ENCODE assay signal across 8 mouse cellular contexts in genomic region chr13:111977769-111978674, GRCm38 (mm10).
DNase-seq lines count a peak whose midpoint lies in the region; ATAC-seq and TF ChIP-seq lines count a peak whose summit lies in the region.

No protein-coding gene starts in this region.

- no peak overlapping the region for H3K9ac ChIP-seq in intestine, embryonic 16.5 days (ENCODE audit: low read depth, low read length)
- H3K9ac ChIP-seq in intestine, postnatal 0 days (ENCODE audit: low read depth, low read length): no peak overlapping the region
- H3K9ac ChIP-seq in liver, embryonic 12.5 days: 0 out of 2 replicates have a peak overlapping the region, but pooled peaks have one; percentile 30
- H3K9ac ChIP-seq in heart, embryonic 11.5 days (ENCODE audit: low read depth, low read length): no peak overlapping the region

- no peak overlapping the region for H3K4me2 ChIP-seq in intestine, embryonic 16.5 days (ENCODE audit: low read depth, low read length)
- H3K4me2 ChIP-seq in intestine, postnatal 0 days (replicated peaks; ENCODE audit: low read depth): no peak overlapping the region
- H3K4me2 ChIP-seq in liver, embryonic 12.5 days: peak overlapping the region; percentile 38
- H3K4me2 ChIP-seq in heart, embryonic 11.5 days: no peak overlapping the region

- WGBS in intestine, embryonic 16.5 days: 78% methylated on average over 31 of the region's 31 CpGs
- 79% methylated on average over 31 of the region's 31 CpGs for WGBS in intestine, postnatal 0 days
- 68% methylated on average over 31 of the region's 31 CpGs for WGBS in liver, embryonic 12.5 days (ENCODE audit: insufficient replicate concordance)
- 82% methylated on average over 31 of the region's 31 CpGs for WGBS in heart, embryonic 11.5 days (ENCODE audit: insufficient replicate concordance)

- H3K4me3 ChIP-seq in intestine, embryonic 16.5 days (ENCODE audit: low read length): no peak overlapping the region
- H3K4me3 ChIP-seq in intestine, postnatal 0 days (ENCODE audit: low read depth, low read length): no peak overlapping the region
- no peak overlapping the region for H3K4me3 ChIP-seq in liver, embryonic 12.5 days
- no peak overlapping the region for H3K4me3 ChIP-seq in heart, embryonic 11.5 days (ENCODE audit: low read depth, low read length)

- 0 out of 2 replicates have a peak overlapping the region, but pooled peaks have one; percentile 39 for H3K27ac ChIP-seq in intestine, embryonic 16.5 days (ENCODE audit: low read length)
- no peak overlapping the region for H3K27ac ChIP-seq in intestine, postnatal 0 days (ENCODE audit: low read depth, low read length)
- H3K27ac ChIP-seq in liver, embryonic 12.5 days: no peak overlapping the region
- no peak overlapping the region for H3K27ac ChIP-seq in heart, embryonic 11.5 days (ENCODE audit: low read depth, low read length)

- H3K9me3 ChIP-seq in intestine, embryonic 16.5 days (ENCODE audit: control insufficient read depth, low read length): no peaks in the 10 kb centered on the region
- no peaks in the 10 kb centered on the region for H3K9me3 ChIP-seq in intestine, postnatal 0 days (ENCODE audit: control insufficient read depth)
- H3K9me3 ChIP-seq in liver, embryonic 12.5 days (replicated peaks): no peaks in the 10 kb centered on the region
- H3K9me3 ChIP-seq in heart, embryonic 11.5 days (replicated peaks; ENCODE audit: control insufficient read depth, low read length): no peaks in the 10 kb centered on the region

- ATAC-seq in intestine, embryonic 16.5 days: no peak
- ATAC-seq in intestine, postnatal 0 days: no peak
- ATAC-seq in activated CD4-positive, CD25-positive, alpha-beta regulatory T cell, adult 4 months: peak; percentile 89
- ATAC-seq in liver, embryonic 12.5 days: 0 out of 2 replicates have a peak, but pooled peaks have one; percentile 46
- no peak for ATAC-seq in heart, embryonic 11.5 days (replicated peaks; ENCODE audit: insufficient number of reproducible peaks, low FRiP score, low TSS enrichment)

- DNase-seq in splenic B cell, adult 2 months (ENCODE audit: low read depth, low spot score): peak; percentile 76
- DNase-seq in right cerebral cortex, adult 2 months (ENCODE audit: low spot score in 2 of 2): no peak
- no peak for DNase-seq in right cerebral cortex, postnatal 10 days (ENCODE audit: low spot score in 2 of 2)

- H3K27me3 ChIP-seq in intestine, embryonic 16.5 days (replicated peaks; ENCODE audit: control insufficient read depth, insufficient read depth, low read length): no peaks in the 10 kb centered on the region
- no peaks in the 10 kb centered on the region for H3K27me3 ChIP-seq in intestine, postnatal 0 days (replicated peaks; ENCODE audit: control insufficient read depth, insufficient read depth, low read length)
- peaks cover 12% of the 10 kb centered on the region; the same call in 1 of the 2 replicates for H3K27me3 ChIP-seq in liver, embryonic 12.5 days (replicated peaks)
- H3K27me3 ChIP-seq in splenic B cell, adult 2 months (ENCODE audit: control insufficient read depth, insufficient read depth, low read length, poor library complexity, severe bottlenecking): no peaks in the 10 kb centered on the region
- no peaks in the 10 kb centered on the region for H3K27me3 ChIP-seq in heart, embryonic 11.5 days (ENCODE audit: control insufficient read depth, insufficient read depth, low read length)

- H3K36me3 ChIP-seq in intestine, embryonic 16.5 days (ENCODE audit: control insufficient read depth, insufficient read depth, low read length): no peaks in the 10 kb centered on the region
- no peaks in the 10 kb centered on the region for H3K36me3 ChIP-seq in intestine, postnatal 0 days (ENCODE audit: control insufficient read depth, insufficient read depth)
- no peaks in the 10 kb centered on the region for H3K36me3 ChIP-seq in liver, embryonic 12.5 days
- no peaks in the 10 kb centered on the region for H3K36me3 ChIP-seq in splenic B cell, adult 2 months (ENCODE audit: control insufficient read depth, insufficient read depth, low read length, poor library complexity, severe bottlenecking)
- H3K36me3 ChIP-seq in heart, embryonic 11.5 days (ENCODE audit: control insufficient read depth, insufficient read depth, low read length): no peaks in the 10 kb centered on the region

- H3K4me1 ChIP-seq in intestine, embryonic 16.5 days (ENCODE audit: control insufficient read depth, insufficient read depth, low read length): peaks cover 24% of the 10 kb centered on the region
- H3K4me1 ChIP-seq in intestine, postnatal 0 days (replicated peaks; ENCODE audit: control insufficient read depth, insufficient read depth, low read length): peaks cover 7% of the 10 kb centered on the region; the same call in 1 of the 2 replicates
- peaks cover 21% of the 10 kb centered on the region for H3K4me1 ChIP-seq in liver, embryonic 12.5 days
- H3K4me1 ChIP-seq in heart, embryonic 11.5 days (ENCODE audit: control insufficient read depth, insufficient read depth, low read length): peaks cover 14% of the 10 kb centered on the region

- no peak for TF ChIP-seq CTCF in intestine, postnatal 0 days (IDR thresholded peaks at IDR 0.05; ENCODE audit: low read depth)

Comparison
In these comparisons a context has a peak if more than half of its experiments do, and no peak if none do; other contexts are left out.
1. ATAC-seq: peak in activated CD4-positive, CD25-positive, alpha-beta regulatory T cell, adult 4 months (single experiment) and liver, embryonic 12.5 days (single experiment); none in intestine, embryonic 16.5 days (single experiment), intestine, postnatal 0 days (single experiment) and heart, embryonic 11.5 days (single experiment).